Mouse (Mus musculus) right cerebral cortex, postnatal 10 days (tissue): Measurements from ENCODE around the gene Smoc2.

Experiments
- DNase-seq, 2 experiments: peaks; one replicate each; pipeline ENCODE4 v3.0.0; 2021; ENCODE audit warnings: low spot score in 2 of 2

The Smoc2 gene

GRCm38 (mm10) chr17:14346891-14347290 is 67.6 kb downstream of the Smoc2 start:
- no peak for DNase-seq

GRCm38 (mm10) chr17:14349086-14349814 is 69.9 kb downstream of the Smoc2 start:
- no peak for DNase-seq

DNA sequence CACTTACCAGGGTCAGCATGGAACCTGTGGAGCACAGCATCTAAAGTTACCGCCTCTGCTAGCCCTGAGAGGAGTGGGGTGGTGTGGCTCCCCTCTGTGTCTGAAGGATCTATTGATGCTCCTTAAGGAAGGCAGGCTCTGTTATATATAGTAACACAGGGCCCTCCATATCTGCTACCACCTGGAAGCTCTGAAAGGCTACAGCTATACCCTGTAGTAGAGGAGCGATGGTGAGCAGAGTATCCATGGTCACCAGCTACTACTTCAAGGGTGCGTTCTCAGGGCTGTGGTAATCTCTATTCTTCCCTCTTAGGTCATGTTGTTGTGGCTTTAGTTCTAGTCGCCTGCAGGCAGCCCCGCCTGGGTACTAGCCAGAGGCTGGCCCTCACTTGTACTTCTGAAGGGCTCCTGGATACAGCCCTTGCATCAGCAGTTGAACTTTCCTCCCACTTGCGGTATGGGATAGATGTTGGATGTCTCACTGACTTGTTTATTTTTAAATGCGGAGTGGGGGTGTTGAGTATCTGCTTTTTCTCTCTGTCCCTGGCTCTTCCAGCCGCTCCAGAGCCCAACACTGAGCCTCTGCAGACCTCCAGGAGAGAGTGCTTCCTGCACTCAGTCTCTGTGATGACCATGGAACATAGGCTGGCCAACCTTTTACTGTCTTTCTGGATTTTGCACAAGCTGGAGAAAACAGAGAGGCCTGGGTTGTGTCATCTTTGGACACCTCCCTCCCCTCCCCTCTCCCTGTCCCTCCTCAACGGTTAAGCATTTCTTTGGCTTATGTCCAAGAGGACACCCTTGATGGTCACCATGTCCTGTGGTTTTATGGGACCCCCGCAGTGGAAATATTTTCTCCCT is 74.1 kb downstream of the Smoc2 start:
- DNase-seq: no peak

DNA sequence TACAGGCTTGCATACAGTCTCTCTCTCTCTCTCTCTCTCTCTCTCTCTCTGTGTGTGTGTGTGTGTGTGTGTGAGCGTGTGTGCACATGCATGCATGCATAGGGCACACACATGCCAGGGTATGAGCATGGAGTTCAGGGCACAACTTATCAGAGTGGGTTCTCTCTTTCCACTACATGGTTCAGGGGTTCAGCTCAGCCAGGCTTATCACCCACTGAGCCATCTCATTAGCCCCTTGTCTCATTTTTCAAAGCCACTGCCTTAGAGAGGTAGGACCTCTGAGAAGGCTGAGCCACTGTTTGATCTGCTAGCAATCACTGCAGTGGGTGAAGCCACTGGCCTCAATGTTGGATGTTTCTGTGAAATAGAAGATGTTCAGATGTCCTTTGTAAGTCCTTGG is 82.2 kb downstream of the Smoc2 start:
- no peak for DNase-seq

GRCm38 (mm10) chr17:14370476-14370875 is 91.2 kb downstream of the Smoc2 start:
- peak; percentile 74 to 84 for DNase-seq

GRCm38 (mm10) chr17:14371606-14372005 is 92.3 kb downstream of the Smoc2 start:
- no peak for DNase-seq

GRCm38 (mm10) chr17:14372324-14373145 is 93.2 kb downstream of the Smoc2 start:
- DNase-seq: peak; percentile 42 to 47

DNA sequence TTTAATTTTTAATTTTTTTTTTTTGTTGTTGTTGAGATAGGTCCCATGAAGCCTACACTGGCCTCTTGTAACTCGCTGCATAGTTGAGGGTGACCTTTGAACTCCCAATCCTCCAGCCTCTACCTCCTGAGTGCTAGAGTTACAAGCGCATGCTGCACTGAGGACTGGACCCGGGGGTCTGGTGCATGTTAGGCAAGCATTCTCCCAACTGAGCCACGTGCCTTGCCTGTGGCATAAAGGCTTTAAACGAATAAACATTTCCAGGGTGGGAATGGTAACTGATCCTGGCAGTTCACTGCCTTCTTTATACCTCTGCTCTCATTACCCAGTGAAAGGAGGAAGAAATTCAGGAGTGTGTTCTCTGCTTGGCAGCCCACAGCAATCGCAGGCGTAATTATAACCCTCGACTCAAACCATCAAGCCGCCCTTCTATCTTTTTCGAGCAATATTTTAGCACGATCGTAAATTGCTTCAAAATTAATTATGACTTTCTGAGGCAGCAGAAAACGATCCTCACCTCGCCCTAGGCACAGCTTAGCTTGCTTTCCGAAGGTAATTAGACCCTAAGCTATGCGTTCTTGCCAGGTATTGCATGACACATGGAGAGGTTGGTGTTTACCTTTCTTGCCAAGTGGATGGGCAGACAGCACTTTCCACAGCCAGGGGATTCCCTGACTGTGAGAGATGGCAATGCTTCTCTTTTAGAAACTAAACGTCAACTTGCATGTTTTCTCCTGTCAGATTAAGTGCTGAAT is 99.6 kb downstream of the Smoc2 start:
- DNase-seq: no peak

DNA sequence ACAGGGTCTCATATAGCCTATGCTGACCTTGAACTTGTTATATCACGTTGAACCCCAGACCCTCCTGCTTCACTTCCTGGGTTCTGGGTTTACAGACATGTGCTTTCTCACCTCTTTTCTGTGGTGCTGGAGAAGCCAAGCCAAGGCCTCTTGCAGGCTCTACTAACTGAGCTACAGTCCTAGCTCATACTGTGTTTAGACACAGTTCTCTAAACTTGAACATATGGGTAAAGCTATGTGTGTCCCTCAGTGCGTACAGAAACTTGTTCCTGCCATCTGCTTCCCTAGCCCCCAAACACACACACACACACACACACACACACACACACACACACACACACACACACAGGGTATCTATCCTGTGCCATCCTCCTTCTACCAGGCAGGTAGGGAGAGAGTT is 100.2 kb downstream of the Smoc2 start:
- DNase-seq: no peak

- DNase-seq: no peak
These were observed 100.7 kb downstream of the Smoc2 start for GRCm38 (mm10) chr17:14379966-14380365.

DNA sequence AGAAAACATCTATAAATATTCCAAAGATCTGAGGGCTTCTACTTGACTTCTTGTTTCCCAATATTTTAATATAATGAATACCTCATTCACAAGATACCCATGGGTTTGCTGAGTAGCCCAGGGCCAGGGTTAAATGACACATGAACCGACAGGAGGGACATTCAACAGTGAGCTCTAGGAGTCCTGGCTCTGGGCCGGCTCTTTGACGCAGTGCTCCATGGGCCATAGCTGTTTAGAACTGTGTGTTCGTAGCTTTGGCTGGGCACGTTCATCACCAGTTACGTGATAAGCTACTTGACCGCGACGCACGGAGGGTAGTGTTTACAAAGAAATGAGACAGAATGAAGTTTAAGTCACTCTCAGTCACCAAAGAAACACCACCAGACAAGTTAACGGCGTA is 101.2 kb downstream of the Smoc2 start:
- DNase-seq: no peak

GRCm38 (mm10) chr17:14381482-14381881 is 102.2 kb downstream of the Smoc2 start:
- DNase-seq: no peak

DNA sequence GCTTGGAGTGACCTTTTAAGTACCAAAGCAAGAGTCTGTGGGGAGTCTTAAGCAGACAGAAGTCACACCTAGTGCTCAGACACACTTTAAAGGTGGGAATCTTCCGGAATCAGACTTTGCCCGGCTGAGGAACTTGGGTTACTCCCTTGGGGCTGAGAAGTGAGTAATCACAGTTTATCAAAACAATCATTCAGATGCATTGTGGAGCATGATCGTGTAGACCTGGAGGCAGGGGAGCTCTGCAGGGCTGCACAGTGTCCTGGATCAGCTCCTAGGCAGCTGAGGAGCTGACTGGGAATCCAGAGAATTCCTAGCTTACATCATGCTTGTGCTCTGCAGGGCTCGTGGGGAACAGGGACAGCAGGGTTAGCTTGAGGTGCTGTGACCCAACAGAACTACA is 104.7 kb downstream of the Smoc2 start:
- DNase-seq: no peak

- no peak for DNase-seq
These were observed 105.7 kb downstream of the Smoc2 start for GRCm38 (mm10) chr17:14384980-14385379.

DNA sequence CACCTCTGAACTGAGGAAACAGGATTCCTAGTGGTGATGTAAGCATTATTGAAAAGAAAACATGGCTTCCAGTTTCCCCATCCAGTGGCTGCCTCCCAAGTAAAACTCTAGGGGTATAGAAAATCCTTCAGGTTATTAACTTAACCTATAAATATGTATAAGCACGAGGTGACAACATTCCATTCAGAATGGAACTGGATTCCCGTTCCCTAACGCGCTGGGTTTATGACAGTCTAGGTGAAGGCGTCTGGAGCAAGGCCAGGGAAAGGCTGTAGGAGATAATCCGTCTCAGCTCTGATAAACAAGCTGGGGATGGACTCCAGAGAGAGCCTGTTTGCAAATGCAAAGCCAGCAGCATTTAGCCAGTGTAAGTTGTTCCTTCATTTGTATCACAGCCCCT is 108.0 kb downstream of the Smoc2 start:
- no peak for DNase-seq

GRCm38 (mm10) chr17:14392443-14392842 is 113.1 kb downstream of the Smoc2 start:
- DNase-seq: no peak

DNA sequence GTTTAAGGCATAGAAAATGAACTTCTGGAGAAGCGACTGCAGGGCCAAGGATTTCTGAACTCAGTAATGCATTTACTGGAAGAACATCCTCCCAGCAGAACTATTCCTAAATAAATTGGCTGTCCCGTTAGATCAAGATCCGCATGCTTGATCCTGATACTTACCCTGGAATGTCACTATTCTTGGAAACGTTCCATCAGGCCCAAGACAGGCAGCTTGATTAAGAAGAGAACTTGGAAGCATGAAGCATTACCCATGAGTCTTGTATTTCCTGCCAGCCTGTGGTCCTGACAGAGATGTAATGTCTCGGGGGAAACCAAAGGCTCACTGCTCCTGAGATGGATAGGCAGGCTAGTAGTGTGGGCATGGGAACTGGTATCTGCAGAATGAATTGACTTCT is 115.6 kb downstream of the Smoc2 start:
- DNase-seq: no peak

- DNase-seq: peak; percentile 57 to 66
These were observed 118.2 kb downstream of the Smoc2 start for GRCm38 (mm10) chr17:14397456-14397855.

- DNase-seq: no peak
These were observed 119.5 kb downstream of the Smoc2 start for GRCm38 (mm10) chr17:14398650-14399424.

- DNase-seq: no peak
These were observed 121.7 kb downstream of the Smoc2 start for GRCm38 (mm10) chr17:14400960-14401359.

DNA sequence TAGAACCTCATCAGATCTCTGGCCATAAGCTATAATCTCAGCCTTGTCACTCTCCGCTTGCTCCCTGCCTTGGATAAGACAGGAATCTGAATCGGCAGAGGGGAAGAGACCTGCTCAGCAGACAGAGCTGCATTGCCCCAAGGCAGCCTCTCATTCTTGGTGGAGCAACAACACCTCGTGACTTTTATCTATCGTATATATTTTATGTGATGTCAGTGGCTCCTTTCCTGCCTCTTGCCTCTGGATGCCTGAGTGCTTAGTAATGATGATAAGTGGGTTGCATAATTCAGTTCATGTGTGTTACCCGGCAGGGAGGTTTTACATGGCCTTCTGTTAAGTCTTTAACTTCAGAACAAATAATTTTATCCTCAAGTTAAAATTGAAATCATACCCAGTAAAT is 128.6 kb downstream of the Smoc2 start:
- DNase-seq: no peak
